Mouse (Mus musculus): ENCODE measurements around the gene Rbm15b. TPM values are rescaled to one million over a fixed set of nuclear protein-coding genes. Genes with fewer than 3 reads are reported as not detected.

Gene Rbm15b
- total RNA-seq, 2 experiments from 2014 or later: 50.1 to 61.8 TPM

DNA sequence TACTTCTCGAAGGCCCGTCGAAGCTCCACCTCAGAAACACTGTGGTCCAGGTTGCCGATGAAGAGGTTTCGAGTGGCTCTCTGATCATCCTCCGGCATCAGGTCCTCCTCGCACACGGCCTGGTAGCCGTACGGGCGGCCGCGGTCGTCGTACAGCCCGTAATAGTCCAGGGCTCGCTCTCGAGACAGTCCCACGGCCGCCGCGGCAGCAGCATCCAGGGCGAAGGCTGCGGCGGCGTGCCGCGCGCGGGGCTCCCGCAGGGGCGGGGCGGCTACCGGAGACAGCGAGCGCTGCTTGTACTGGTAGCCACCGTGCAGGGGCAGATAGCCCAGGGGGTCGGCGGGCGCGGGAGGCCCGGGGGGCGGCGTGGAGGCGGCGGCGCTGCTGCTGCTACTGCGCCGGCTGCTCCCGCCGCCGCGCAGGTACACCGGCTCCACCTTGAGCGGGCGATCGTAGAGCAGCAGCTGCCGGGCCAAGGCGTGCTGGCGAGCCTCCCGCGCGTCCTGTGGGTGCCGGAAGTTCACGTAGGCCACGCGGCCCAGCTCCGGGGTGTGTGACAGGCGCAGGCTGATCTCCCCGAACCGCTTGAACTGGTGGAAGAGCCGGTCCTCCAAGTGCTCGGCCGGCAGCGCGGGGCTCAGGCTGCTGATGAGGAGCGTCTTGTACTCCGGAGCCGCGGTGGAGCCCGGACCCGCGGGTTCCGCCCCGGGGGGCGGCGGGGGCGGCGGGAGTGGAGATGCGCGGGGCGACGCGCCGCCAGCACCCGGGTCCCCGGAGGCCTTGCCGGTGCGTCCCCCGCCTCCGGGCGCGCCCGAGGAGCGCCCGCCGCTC lies 1.1 kb downstream of the Rbm15b start:
- peak; percentile 62 to 65 for DNase-seq (ENCODE audit: low spot score in 2 of 2)
- intact Hi-C loops (cut with DNase I): loop anchor here (5.0 kb wide), 2 partner anchors 204 to 406 kb away; no protein-coding TSS in a partner anchor

DNA sequence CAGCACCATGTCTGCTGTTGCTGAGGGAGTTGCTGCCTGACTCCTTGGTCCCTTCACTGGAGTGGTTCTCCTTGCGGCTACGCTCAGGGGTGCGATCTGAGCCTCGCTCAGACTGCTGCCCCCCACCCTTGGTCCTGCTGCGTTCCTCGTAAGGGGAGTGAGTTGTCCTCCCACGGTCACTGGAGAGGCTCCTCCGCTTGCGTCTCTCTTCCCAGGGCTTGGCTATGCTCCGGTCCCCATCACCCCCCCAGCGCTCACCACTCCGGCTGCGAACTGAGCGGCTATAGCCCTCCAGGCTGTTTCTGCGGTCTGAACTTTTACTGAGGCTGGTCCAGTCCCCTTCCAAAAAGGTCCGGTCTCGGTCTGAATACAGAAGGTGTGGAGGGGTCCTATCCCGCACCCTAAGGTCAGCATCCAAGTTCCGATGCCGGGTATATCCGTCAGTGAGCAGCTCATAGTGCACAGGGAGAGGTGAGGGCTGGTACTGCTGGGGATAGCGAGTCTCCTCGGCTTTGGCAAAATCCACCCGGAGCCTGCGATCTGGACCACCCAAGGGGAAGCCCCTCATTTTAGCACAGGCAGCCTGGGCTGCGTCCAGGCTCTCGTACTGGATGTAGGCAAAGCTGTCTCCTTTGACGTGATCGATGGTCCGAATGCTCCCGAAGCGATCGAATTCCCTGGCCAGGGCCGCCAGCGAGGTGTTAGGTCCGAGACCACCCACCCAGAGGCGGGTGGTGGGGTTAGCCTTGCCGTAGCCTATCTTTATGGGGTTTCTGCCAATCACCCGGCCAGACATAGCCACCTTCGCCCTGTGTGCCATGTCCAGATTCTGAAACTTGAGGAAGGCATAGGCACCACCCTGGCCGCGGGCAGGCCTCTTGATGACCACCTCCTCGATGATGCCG lies 2.0 kb downstream of the Rbm15b start:
- intact Hi-C loops (cut with DNase I): loop anchor here (5.0 kb wide), 2 partner anchors 203 to 407 kb away; no protein-coding TSS in a partner anchor

DNA sequence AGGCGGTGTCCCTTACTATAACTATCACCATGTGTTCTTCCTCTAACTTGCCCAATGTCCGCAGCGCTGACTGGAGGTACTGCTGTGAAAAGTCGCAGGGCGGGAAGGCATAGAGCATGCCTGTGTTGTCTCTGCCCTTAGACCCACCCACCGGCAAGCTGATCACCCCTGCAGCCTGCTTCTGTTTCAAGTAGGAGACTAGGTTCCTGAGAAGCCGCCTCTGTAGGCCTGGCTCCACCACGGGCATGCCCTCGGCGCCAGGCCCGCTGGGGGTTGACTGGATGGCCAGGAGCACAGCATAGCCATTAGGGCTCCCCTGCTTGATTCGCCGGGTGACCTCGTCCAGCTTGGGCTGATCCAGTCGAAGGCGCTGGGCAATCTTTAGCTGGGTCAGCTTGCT lies 2.9 kb downstream of the Rbm15b start:
- intact Hi-C loops (cut with DNase I): no loop called here
- DNase-seq (ENCODE audit: low spot score in 2 of 2): peak in 1 of 2 experiments; percentile 18

More for the DNA sequence above, 2.0 kb downstream of the Rbm15b start:
- peak in 1 of 2 experiments; percentile 40 for DNase-seq (ENCODE audit: low spot score in 2 of 2)

DNA sequence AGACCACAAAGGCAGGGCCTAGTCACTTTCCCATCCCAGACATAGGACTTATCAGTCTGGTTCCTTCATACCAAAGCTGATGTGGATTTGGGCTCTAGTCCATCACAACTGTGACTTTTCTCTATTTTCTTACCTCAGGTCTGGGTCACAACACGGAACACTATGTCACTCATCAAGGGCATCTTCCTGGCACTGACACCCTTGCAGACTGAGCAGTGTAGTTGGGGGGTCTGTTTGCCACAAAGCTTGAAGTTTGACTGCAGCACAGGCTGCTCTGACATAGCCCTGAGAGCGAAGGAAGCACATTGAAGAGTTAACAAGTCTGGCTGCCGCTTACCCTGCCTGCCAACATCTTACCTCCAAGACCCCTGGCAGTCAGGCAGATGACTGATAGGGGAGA lies 4.1 kb downstream of the Rbm15b start:
- intact Hi-C loops (cut with DNase I): no loop called here

DNA sequence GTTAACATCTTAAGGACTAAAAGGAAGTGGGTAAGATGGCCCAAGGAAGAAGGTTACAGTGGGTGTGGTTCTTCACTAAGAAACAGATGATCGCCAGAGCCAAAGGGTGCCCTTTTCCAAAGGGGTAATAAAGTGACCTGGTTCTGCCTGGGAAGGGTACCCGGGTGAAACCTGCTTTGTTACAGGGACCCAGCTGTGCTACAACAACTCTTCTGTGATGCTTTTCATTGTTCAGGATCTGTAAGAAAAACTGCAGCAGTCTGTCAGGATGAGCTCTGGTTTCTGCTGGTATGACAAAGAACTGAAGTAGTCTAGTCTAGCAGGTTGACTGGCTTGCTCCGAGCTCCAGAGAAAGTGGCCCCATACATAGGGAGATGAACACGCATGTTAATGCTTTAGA lies 5.1 kb downstream of the Rbm15b start:
- DNase-seq (ENCODE audit: low spot score in 2 of 2): no peak
- intact Hi-C loops (cut with DNase I): no loop called here

More for the DNA sequence above, 4.1 kb downstream of the Rbm15b start:
- DNase-seq (ENCODE audit: low spot score in 2 of 2): peak in 1 of 2 experiments; percentile 4

DNA sequence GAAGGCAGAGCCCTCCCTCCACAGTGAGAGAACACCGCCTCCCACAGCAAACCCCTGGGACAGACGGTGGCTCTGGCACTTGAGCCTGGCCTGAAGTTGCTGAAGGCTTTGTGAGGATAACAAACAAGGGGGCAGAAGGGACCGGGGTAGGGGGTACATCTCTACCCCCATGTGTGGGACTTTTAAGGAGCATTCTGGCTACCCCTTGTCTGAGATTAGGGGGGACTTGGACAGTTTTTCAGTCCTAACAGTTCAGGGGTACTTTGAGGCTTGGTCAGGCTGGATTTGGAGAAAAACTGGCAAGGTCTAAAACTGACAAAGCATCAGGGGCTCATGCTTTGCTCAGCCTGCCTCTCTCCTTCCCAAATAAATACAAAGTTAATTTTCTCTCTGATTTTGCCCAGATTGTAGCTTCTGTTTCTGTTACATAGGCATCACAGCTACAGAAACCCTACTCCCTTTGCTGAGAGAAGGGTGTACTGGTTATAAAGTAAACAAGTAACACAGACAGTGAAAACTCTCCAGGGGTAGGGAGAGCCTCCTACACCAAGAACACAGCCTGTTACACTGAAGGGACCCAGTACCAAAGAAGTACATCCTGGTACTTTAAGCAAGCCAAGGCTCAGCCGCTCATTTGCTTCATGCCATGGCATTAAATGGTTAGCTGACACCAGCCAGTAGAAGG lies 6.0 kb downstream of the Rbm15b start:
- peak in 1 of 2 experiments; percentile 4 for DNase-seq (ENCODE audit: low spot score in 2 of 2)
- intact Hi-C loops (cut with DNase I): no loop called here

DNA sequence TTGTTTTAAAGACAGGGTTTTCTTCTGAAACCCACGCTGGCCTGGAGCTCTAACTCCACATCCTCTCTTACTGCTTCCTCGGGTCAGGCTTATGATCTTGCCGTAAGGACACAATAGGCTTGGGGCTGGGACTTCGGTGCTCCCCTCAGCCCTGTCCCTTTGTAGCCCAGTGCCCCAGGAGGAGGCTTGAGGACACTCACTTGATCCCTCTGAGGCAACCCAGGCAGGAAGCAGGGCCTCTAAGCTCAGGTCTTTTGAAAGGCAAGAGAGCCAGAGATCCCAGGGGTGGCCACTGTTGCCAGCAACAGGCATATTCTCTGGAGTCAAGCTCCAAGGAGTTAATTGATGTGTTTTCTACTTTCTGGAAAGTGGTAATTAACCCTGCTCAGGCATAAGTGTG lies 7.8 kb downstream of the Rbm15b start:
- intact Hi-C loops (cut with DNase I): no loop called here
- DNase-seq (ENCODE audit: low spot score in 2 of 2): no peak

DNA sequence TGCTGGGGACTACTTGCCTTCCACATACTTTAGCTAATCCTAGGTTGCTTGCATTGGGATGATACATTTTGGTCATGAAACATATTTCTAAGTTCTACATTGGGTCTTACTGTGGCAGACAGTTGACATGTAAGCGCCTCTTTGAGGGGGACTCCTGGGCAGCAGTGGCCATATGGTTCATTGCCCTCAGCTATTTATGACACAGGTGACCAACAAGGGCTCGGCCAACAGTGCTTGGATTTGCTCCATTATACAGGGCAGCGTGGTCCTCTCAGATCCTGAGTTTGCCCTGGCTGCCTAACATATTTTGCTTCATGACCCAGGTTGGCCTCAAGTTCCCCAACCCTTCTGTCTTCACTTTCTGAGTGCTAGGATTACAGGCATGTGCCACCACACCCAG lies 10.6 kb downstream of the Rbm15b start:
- intact Hi-C loops (cut with DNase I): no loop called here
- no peak for DNase-seq (ENCODE audit: low spot score in 2 of 2)

DNA sequence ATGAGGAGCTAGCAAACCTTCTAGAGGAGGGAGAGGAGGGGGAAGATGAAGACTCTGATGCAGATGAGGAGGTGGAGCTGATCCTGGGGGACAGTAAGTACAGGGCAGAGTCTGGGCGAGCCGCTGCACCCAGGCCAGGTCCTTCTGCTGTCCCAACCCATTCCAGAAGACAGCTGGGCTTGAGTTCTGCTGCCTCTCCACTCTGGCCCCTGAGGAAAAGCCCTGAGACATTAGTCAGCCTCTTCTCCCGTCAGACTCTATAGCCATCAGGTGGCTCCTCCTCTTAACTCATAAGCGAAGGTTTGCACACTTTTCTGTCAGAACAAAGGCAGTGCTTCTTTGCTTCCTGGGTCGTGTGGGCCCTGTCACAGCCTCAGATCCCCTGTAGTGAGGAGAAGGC lies 13.0 kb downstream of the Rbm15b start:
- intact Hi-C loops (cut with DNase I): no loop called here

DNA sequence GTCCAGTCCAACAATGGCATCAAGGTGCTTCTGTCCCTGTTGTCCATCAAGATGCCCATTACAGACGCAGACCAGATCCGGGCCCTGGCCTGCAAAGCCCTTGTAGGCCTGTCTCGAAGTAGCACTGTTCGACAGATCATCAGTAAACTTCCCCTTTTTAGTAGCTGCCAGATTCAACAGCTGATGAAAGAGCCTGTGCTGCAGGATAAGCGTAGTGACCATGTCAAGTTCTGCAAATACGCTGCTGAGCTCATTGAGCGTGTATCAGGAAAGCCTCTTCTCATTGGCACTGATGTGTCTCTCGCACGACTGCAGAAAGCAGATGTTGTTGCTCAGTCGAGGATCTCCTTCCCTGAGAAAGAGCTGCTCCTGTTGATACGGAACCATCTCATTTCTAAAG lies 29.2 kb downstream of the Rbm15b start:
- DNase-seq (ENCODE audit: low spot score in 2 of 2): no peak
- intact Hi-C loops (cut with DNase I): no loop called here

More for the DNA sequence above, 13.0 kb downstream of the Rbm15b start:
- DNase-seq (ENCODE audit: low spot score in 2 of 2): no peak

DNA sequence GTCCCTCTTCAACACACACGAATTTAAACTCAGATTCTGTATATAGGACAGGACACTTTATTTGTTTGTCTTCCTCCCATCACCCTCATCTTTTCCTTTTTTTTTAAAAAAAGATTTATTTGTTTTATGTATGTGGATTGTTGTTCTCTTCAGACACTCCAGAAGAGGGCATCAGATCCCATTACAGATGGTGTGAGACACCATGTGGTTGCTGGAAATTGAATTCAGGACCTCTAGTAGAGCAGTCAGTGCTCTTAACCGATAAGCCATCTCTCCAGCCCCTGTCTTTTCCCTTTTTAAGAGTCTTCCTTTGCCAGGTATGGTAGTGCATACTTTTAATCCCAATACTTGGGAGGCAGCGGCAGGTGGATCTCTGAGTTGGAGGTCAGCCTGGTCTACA lies 30.6 kb downstream of the Rbm15b start:
- no peak for DNase-seq (ENCODE audit: low spot score in 2 of 2)
- intact Hi-C loops (cut with DNase I): no loop called here

DNA sequence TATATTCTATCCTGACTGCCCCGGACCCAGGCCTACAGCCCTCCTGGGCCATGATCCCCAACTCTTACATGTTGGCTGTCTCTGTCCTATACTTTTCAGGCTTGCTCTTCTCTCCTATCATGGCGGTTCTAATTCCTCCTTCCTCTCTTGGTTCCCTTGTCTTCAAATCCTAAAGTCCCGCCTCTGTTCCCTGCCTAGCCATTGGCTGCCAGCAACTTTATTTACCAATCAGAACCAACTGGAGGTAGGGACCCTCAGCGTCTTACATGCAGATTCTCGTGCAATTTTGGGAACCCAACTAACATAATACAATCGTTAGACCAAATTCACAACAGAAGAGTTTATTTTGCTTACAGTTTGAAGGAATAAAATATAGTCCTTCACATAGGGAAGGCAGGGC lies 44.4 kb downstream of the Rbm15b start:
- no peak for DNase-seq (ENCODE audit: low spot score in 2 of 2)
- intact Hi-C loops (cut with DNase I): no loop called here

DNA sequence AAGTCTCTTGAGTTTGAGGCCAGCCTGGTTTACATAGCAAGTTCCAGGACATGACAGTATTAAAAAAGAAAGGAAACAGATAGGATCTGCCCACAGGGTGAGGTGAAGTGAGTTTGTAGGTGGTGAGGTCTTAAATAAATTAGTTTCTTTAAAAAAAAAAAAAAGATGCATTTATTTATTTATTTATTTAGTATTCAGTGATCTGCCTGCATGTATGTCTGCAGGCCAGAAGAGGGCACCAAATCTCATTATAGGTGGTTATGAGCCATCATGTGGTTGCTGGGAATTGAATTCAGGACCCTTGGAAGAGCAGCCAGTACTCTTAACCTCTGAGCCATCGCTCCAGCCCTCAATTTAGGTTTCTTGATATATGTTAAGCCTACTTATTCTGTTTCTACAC lies 46.7 kb downstream of the Rbm15b start:
- no peak for DNase-seq (ENCODE audit: low spot score in 2 of 2)
- intact Hi-C loops (cut with DNase I): no loop called here

Other genes starting within 250 kb of the Rbm15b start
- gene Grm2, start 231.3 kb downstream of the Rbm15b start, total RNA-seq (2021): 10 to 100 TPM; 53.5 to 72.7 TPM
- 100 to 1,000 TPM; 104 to 109 TPM for gene Tex264, start 201.5 kb downstream of the Rbm15b start, total RNA-seq (2021)
- 10 to 100 TPM; 14.7 to 18.0 TPM for gene Rad54l2, start 98.2 kb downstream of the Rbm15b start, total RNA-seq (2021)
- 10 to 100 TPM; 31.0 to 33.5 TPM for gene Dcaf1, start 65.6 kb downstream of the Rbm15b start, total RNA-seq (2021)
- 100 to 1,000 TPM; 113 to 135 TPM for gene Manf, start 4.6 kb upstream of the Rbm15b start, total RNA-seq (2021)

All from left cerebral cortex, postnatal 36 days (tissue).